Mouse (Mus musculus): ENCODE measurements at regions not wholly inside any gene's neighbourhood (a gene's known extent, or its start where the extent isn't known, plus 50 kb on each side); places are given as distances from the start of the nearest gene placed in this dataset.

GRCm38 (mm10) chr3:52501614-52502013, 233.5 kb downstream of the Foxo1 start:
- TF ChIP-seq CTCF (IDR thresholded peaks at IDR 0.05; ENCODE audit: low read depth) (no peak), EP300 (IDR thresholded peaks at IDR 0.05; ENCODE audit: low read depth) (no peak)
